Mouse (Mus musculus) ES-Bruce4 (cell line): Measurements from ENCODE around the gene Zfp39.

Experiments
- CTCF ChIP-seq: IDR thresholded peaks from one replicate; pipeline ENCODE4 v1.8.1; 2011; ENCODE audit warnings: low read depth, low read length
- EP300 ChIP-seq: IDR thresholded peaks from 2 replicates; pipeline ENCODE4 v1.6.1; 2011; ENCODE audit warnings: low read depth, low read length; ENCODE audit not compliant: insufficient read depth
- POLR2A ChIP-seq: IDR thresholded peaks from one replicate; pipeline ENCODE4 v1.8.1; 2011; ENCODE audit warnings: low read length; ENCODE audit not compliant: insufficient read depth

- TF ChIP-seq POLR2A, result no peak
- TF ChIP-seq CTCF, result no peak
- TF ChIP-seq EP300, result no peak
Observed at GRCm38 (mm10) chr11:58927053-58927452, 23.0 kb upstream of the Zfp39 start.
